Mouse (Mus musculus): ENCODE data around the gene Cerkl.

GRCm38 (mm10) chr2:79398343-79398742 lies 58.2 kb downstream of the Cerkl start:
- no peak for TF ChIP-seq POLR2A (IDR thresholded peaks at IDR 0.05; ENCODE audit: borderline replicate concordance, insufficient read depth, low read length)
- TF ChIP-seq CTCF (IDR thresholded peaks at IDR 0.05; ENCODE audit: borderline replicate concordance, insufficient read depth, low read depth, low read length), result no peak

All from cerebellum, adult 2 months (tissue).